Mouse (Mus musculus) forebrain, embryonic 11.5 days (tissue): Measurements from ENCODE around the gene Lurap1l. TPM values are rescaled to one million over a fixed set of nuclear protein-coding genes. Genes with fewer than 3 reads are reported as not detected.

Experiments
- ATAC-seq: fragments of 200-750 bp; cut with Nextera tagmentation; replicated peaks from 2 replicates; pipeline ENCODE4 v1.8.0; 2017; ENCODE audit warnings: moderate TSS enrichment; ENCODE audit not compliant: low FRiP score
- DNase-seq: peaks from one replicate; pipeline ENCODE4 v3.0.0-alpha.2; 2017; ENCODE audit warnings: low spot score
- H3K27ac ChIP-seq: fragments of 300-500 bp; sonication (generic); 2 replicates; pipeline ENCODE4 v1.5.1; 2014; ENCODE audit warnings: low read depth, low read length
- H3K27me3 ChIP-seq: fragments of 300-500 bp; sonication (generic); 2 replicates; pipeline ENCODE4 v1.6.1; 2014; ENCODE audit warnings: mild to moderate bottlenecking, low read length, mixed read lengths; ENCODE audit not compliant: control insufficient read depth, insufficient read depth
- H3K36me3 ChIP-seq: fragments of 300-500 bp; sonication (generic); 2 replicates; pipeline ENCODE4 v1.6.1; 2014; ENCODE audit warnings: mild to moderate bottlenecking, low read length, moderate library complexity, mixed read lengths; ENCODE audit not compliant: control insufficient read depth, insufficient read depth
- H3K4me1 ChIP-seq: fragments of 300-500 bp; sonication (generic); replicated peaks from 2 replicates; pipeline ENCODE4 v1.6.1; 2014; ENCODE audit warnings: low read length, mixed read lengths; ENCODE audit not compliant: control insufficient read depth, insufficient read depth
- H3K4me2 ChIP-seq: fragments of 300-500 bp; sonication (generic); 2 replicates; pipeline ENCODE4 v1.6.1; 2014; ENCODE audit warnings: low read depth, mild to moderate bottlenecking, low read length, moderate library complexity, mixed read lengths; ENCODE audit not compliant: severe bottlenecking
- H3K4me3 ChIP-seq: fragments of 300-500 bp; sonication (generic); 2 replicates; pipeline ENCODE4 v1.5.1; 2014; ENCODE audit warnings: low read depth, low read length
- H3K9ac ChIP-seq: fragments of 300-500 bp; sonication (generic); 2 replicates; pipeline ENCODE4 v1.6.1; 2014; ENCODE audit warnings: low read length
- H3K9me3 ChIP-seq: fragments of 300-500 bp; sonication (generic); 2 replicates; pipeline ENCODE4 v1.6.1; 2016; ENCODE audit warnings: low read length, mixed read lengths; ENCODE audit not compliant: control insufficient read depth
- WGBS: fragments of 180-500 bp; shearing (Covaris S2); extraction: QIAGEN DNeasy Blood & Tissue Kit; methylation state at CpG from one replicate; pipeline ENCODE4 v1.1.7; 2014; 5-methylcytosine and 5-hydroxymethylcytosine counted together
- microRNA-seq: library from miRNA; unstranded; fragments of <30 nt; microRNA quantifications from one replicate; pipeline ENCODE4, GENCODE M21; 2016; ENCODE audit not compliant: insufficient number of aligned reads
- polyA plus RNA-seq: library from polyadenylated mRNA; unstranded; fragments of >200 nt; fragmentation: Nextera tagmentation; extraction: Ambion mirVana; gene quantifications from 2 replicates; pipeline ENCODE4 v1.2.1, GENCODE M21; 2014

Gene Lurap1l
- polyA plus RNA-seq, 1 experiment from 2014 or later: 2.5 TPM

- Histone ChIP-seq H3K27me3 (no peaks in the 10 kb centered on the region), H3K9ac (no peak overlapping the region), H3K36me3 (no peaks in the 10 kb centered on the region), H3K4me2 (no peak overlapping the region), H3K9me3 (no peaks in the 10 kb centered on the region), H3K4me3 (no peak overlapping the region), H3K4me1 (no peaks in the 10 kb centered on the region), H3K27ac (no peak overlapping the region)
- ATAC-seq: no peak
- DNase-seq: no peak
- WGBS: 87% methylated on average over 1 of the region's 1 CpGs
Observed at GRCm38 (mm10) chr4:80990819-80991218, 80.4 kb downstream of the Lurap1l start.

DNA sequence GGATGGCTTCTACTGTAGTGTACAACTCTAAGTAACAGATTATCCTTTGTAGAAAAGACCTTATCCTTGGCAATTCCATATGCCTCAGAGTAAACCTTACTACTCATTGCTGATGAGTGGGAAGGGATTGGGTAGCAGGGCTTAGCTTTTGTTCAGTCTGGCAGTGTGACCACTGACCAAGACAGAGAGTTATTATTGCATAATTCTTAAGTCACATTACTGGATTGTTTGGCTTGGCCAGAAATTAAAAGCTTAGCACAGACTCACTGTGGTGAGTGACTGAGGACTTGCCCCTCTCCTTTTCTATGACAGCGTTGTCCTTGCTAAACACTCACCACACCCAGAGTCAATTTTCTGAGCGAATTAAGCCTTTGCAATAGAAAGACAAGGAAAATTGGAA is 93.1 kb downstream of the Lurap1l start:
- H3K27me3 ChIP-seq: no peaks in the 10 kb centered on the region
- H3K9me3 ChIP-seq: no peaks in the 10 kb centered on the region; the same call in 1 of the 2 replicates
- WGBS: 86% methylated on average over 2 of the region's 2 CpGs
- H3K27ac ChIP-seq: no peak overlapping the region
- H3K4me1 ChIP-seq: no peaks in the 10 kb centered on the region
- H3K4me2 ChIP-seq: no peak overlapping the region
- H3K36me3 ChIP-seq: no peaks in the 10 kb centered on the region
- H3K4me3 ChIP-seq: no peak overlapping the region
- ATAC-seq (no peak), DNase-seq (no peak)
- no peak overlapping the region for H3K9ac ChIP-seq

Small RNA genes lying within 50 kb of the gene (microRNA-seq; reads per million reads assigned to microRNA genes)
- not detected for gene Gm27452

Other genes starting within 250 kb of the Lurap1l start
- 0.11 TPM in 1 of 2 replicates, not detected in the other for gene Tyrp1, start 76.5 kb upstream of the Lurap1l start, polyA plus RNA-seq